Mouse (Mus musculus): Measurements from ENCODE around the gene Parn. TPM values are rescaled to one million over a fixed set of nuclear protein-coding genes. Genes with fewer than 3 reads are reported as not detected.

The Parn gene
- polyA plus RNA-seq, 2 experiments = 23.5 to 41.1 TPM

- no peak for TF ChIP-seq POLR2A (IDR thresholded peaks at IDR 0.05; ENCODE audit: borderline replicate concordance, extremely low read depth, insufficient read depth, insufficient read length)
- Histone ChIP-seq H3K4me2 (replicated peaks; ENCODE audit: low read depth, low read length, severe bottlenecking) (no peak overlapping the region), H3K4me1 (ENCODE audit: control insufficient read depth, insufficient read depth, low read length) (no peaks in the 10 kb centered on the region), H3K27ac (replicated peaks; ENCODE audit: low read depth, low read length) (no peak overlapping the region), H3K9ac (ENCODE audit: low read depth, low read length, severe bottlenecking) (no peak overlapping the region), H3K36me3 (ENCODE audit: control insufficient read depth, insufficient read depth, low read length) (peaks cover 8% of the 10 kb centered on the region; the same call in 1 of the 2 replicates), H3K9me3 (ENCODE audit: control insufficient read depth, low read length) (peaks cover 15% of the 10 kb centered on the region), H3K4me3 (replicated peaks; ENCODE audit: low read length) (no peak overlapping the region), H3K27me3 (ENCODE audit: control insufficient read depth, insufficient read depth, low read length) (no peaks in the 10 kb centered on the region)
- 84% methylated on average over 4 of the region's 4 CpGs for WGBS
- no peak for DNase-seq (ENCODE audit: low spot score)
- ATAC-seq (ENCODE audit: low FRiP score, low read depth) = no peak
These were observed 126.2 kb downstream of the Parn start for GRCm38 (mm10) chr16:13541816-13542215.

- no peak overlapping the region for H3K9ac ChIP-seq (ENCODE audit: low read depth, low read length, severe bottlenecking)
- 71% methylated on average over 15 of the region's 15 CpGs for WGBS
- H3K9me3 ChIP-seq (ENCODE audit: control insufficient read depth, low read length) = peaks cover 11% of the 10 kb centered on the region
- no peak overlapping the region for H3K4me2 ChIP-seq (replicated peaks; ENCODE audit: low read depth, low read length, severe bottlenecking)
- H3K4me1 ChIP-seq (ENCODE audit: control insufficient read depth, insufficient read depth, low read length) = no peaks in the 10 kb centered on the region
- no peak for DNase-seq (ENCODE audit: low spot score)
- H3K27me3 ChIP-seq (ENCODE audit: control insufficient read depth, insufficient read depth, low read length) = no peaks in the 10 kb centered on the region
- no peak overlapping the region for H3K27ac ChIP-seq (replicated peaks; ENCODE audit: low read depth, low read length)
- H3K36me3 ChIP-seq (ENCODE audit: control insufficient read depth, insufficient read depth, low read length) = peaks cover 5% of the 10 kb centered on the region; the same call in 1 of the 2 replicates
- no peak for ATAC-seq (ENCODE audit: low FRiP score, low read depth)
- H3K4me3 ChIP-seq (replicated peaks; ENCODE audit: low read length) = no peak overlapping the region
- TF ChIP-seq POLR2A (IDR thresholded peaks at IDR 0.05; ENCODE audit: borderline replicate concordance, extremely low read depth, insufficient read depth, insufficient read length) = no peak
These were observed 126.7 kb downstream of the Parn start for GRCm38 (mm10) chr16:13541121-13541747.

- H3K9me3 ChIP-seq (ENCODE audit: control insufficient read depth, low read length) = no peaks in the 10 kb centered on the region
- no peak for DNase-seq (ENCODE audit: low spot score)
- ATAC-seq (ENCODE audit: low FRiP score, low read depth) = no peak
- no peak overlapping the region for H3K9ac ChIP-seq (ENCODE audit: low read depth, low read length, severe bottlenecking)
- WGBS = 78% methylated on average over 9 of the region's 9 CpGs
- peaks cover 5% of the 10 kb centered on the region; the same call in 1 of the 2 replicates for H3K36me3 ChIP-seq (ENCODE audit: control insufficient read depth, insufficient read depth, low read length)
- H3K4me3 ChIP-seq (replicated peaks; ENCODE audit: low read length) = no peak overlapping the region
- no peak overlapping the region for H3K27ac ChIP-seq (replicated peaks; ENCODE audit: low read depth, low read length)
- no peak overlapping the region for H3K4me2 ChIP-seq (replicated peaks; ENCODE audit: low read depth, low read length, severe bottlenecking)
- no peaks in the 10 kb centered on the region for H3K27me3 ChIP-seq (ENCODE audit: control insufficient read depth, insufficient read depth, low read length)
- TF ChIP-seq POLR2A (IDR thresholded peaks at IDR 0.05; ENCODE audit: borderline replicate concordance, extremely low read depth, insufficient read depth, insufficient read length) = no peak
- H3K4me1 ChIP-seq (ENCODE audit: control insufficient read depth, insufficient read depth, low read length) = no peaks in the 10 kb centered on the region
These were observed 128.9 kb downstream of the Parn start for GRCm38 (mm10) chr16:13538933-13539648.

GRCm38 (mm10) chr16:13538213-13538932 lies 129.6 kb downstream of the Parn start:
- WGBS = 49% methylated on average over 13 of the region's 13 CpGs
- Histone ChIP-seq H3K27me3 (ENCODE audit: control insufficient read depth, insufficient read depth, low read length) (no peaks in the 10 kb centered on the region), H3K27ac (replicated peaks; ENCODE audit: low read depth, low read length) (no peak overlapping the region), H3K9me3 (ENCODE audit: control insufficient read depth, low read length) (no peaks in the 10 kb centered on the region), H3K9ac (ENCODE audit: low read depth, low read length, severe bottlenecking) (no peak overlapping the region), H3K4me3 (replicated peaks; ENCODE audit: low read length) (no peak overlapping the region), H3K4me1 (ENCODE audit: control insufficient read depth, insufficient read depth, low read length) (no peaks in the 10 kb centered on the region), H3K4me2 (replicated peaks; ENCODE audit: low read depth, low read length, severe bottlenecking) (no peak overlapping the region), H3K36me3 (ENCODE audit: control insufficient read depth, insufficient read depth, low read length) (peaks cover 5% of the 10 kb centered on the region; the same call in 1 of the 2 replicates)
- TF ChIP-seq POLR2A (IDR thresholded peaks at IDR 0.05; ENCODE audit: borderline replicate concordance, extremely low read depth, insufficient read depth, insufficient read length) = no peak
- no peak for DNase-seq (ENCODE audit: low spot score)
- ATAC-seq (ENCODE audit: low FRiP score, low read depth) = no peak

GRCm38 (mm10) chr16:13536404-13536803 lies 131.6 kb downstream of the Parn start:
- 80% methylated on average over 7 of the region's 7 CpGs for WGBS
- no peak for ATAC-seq (ENCODE audit: low FRiP score, low read depth)
- Histone ChIP-seq H3K9me3 (ENCODE audit: control insufficient read depth, low read length) (no peaks in the 10 kb centered on the region), H3K27ac (replicated peaks; ENCODE audit: low read depth, low read length) (no peak overlapping the region), H3K4me2 (replicated peaks; ENCODE audit: low read depth, low read length, severe bottlenecking) (no peak overlapping the region), H3K36me3 (ENCODE audit: control insufficient read depth, insufficient read depth, low read length) (peaks cover 5% of the 10 kb centered on the region; the same call in 1 of the 2 replicates), H3K4me1 (ENCODE audit: control insufficient read depth, insufficient read depth, low read length) (no peaks in the 10 kb centered on the region), H3K4me3 (replicated peaks; ENCODE audit: low read length) (no peak overlapping the region), H3K27me3 (ENCODE audit: control insufficient read depth, insufficient read depth, low read length) (no peaks in the 10 kb centered on the region), H3K9ac (ENCODE audit: low read depth, low read length, severe bottlenecking) (no peak overlapping the region)
- TF ChIP-seq POLR2A (IDR thresholded peaks at IDR 0.05; ENCODE audit: borderline replicate concordance, extremely low read depth, insufficient read depth, insufficient read length) = no peak
- DNase-seq (ENCODE audit: low spot score) = no peak

All from limb, embryonic 14.5 days (tissue).